Mouse (Mus musculus): Measurements from ENCODE around the gene Itih4.

Itih4 gene

GRCm38 (mm10) chr14:30933351-30933750 lies 47.1 kb downstream of the Itih4 start:
- no peak for DNase-seq (ENCODE audit: extremely low read depth, insufficient read length, low spot score)

- DNase-seq (ENCODE audit: extremely low read depth, insufficient read length, low spot score), result no peak
Observed at GRCm38 (mm10) chr14:30942254-30942653, 56.0 kb downstream of the Itih4 start.

- DNase-seq (ENCODE audit: extremely low read depth, insufficient read length, low spot score), result no peak
Observed at GRCm38 (mm10) chr14:30943038-30943437, 56.8 kb downstream of the Itih4 start, which contains the start of gene Itih1. Gene Itih1 (minus strand): TSS chr14:30943289.

GRCm38 (mm10) chr14:30943860-30944674 lies 57.8 kb downstream of the Itih4 start:
- DNase-seq (ENCODE audit: extremely low read depth, insufficient read length, low spot score), result peak; percentile 49

- no peak for DNase-seq (ENCODE audit: extremely low read depth, insufficient read length, low spot score)
Observed at GRCm38 (mm10) chr14:30944745-30945144, 58.5 kb downstream of the Itih4 start.

- no peak for DNase-seq (ENCODE audit: extremely low read depth, insufficient read length, low spot score)
Observed at GRCm38 (mm10) chr14:30949986-30950385, 63.7 kb downstream of the Itih4 start.

GRCm38 (mm10) chr14:30951154-30951825 lies 65.0 kb downstream of the Itih4 start, which contains the start of gene Nek4:
Gene Nek4 (plus strand): TSS chr14:30951377.
- peak; percentile 93 for DNase-seq (ENCODE audit: extremely low read depth, insufficient read length, low spot score)
